Mouse (Mus musculus) neural tube, embryonic 13.5 days (tissue): ENCODE measurements around the gene Dennd6b. TPM values are rescaled to one million over a fixed set of nuclear protein-coding genes. Genes with fewer than 3 reads are reported as not detected.

Experiments
- ATAC-seq: fragments of 200-750 bp; cut with Nextera tagmentation; 2 replicates; pipeline ENCODE4 v1.8.0; 2017; ENCODE audit warnings: low read depth, mild to moderate bottlenecking, moderate TSS enrichment, moderate library complexity
- H3K27ac ChIP-seq: fragments of 300-500 bp; sonication (generic); replicated peaks from 2 replicates; pipeline ENCODE4 v1.5.1; 2015; ENCODE audit warnings: moderate library complexity, mild to moderate bottlenecking, inconsistent platforms
- H3K27me3 ChIP-seq: fragments of 300-500 bp; sonication (generic); 2 replicates; pipeline ENCODE4 v1.6.1; 2015; ENCODE audit warnings: mild to moderate bottlenecking, inconsistent platforms
- H3K36me3 ChIP-seq: fragments of 300-500 bp; sonication (generic); 2 replicates; pipeline ENCODE4 v1.6.1; 2015; ENCODE audit warnings: mild to moderate bottlenecking, inconsistent platforms
- H3K4me1 ChIP-seq: fragments of 300-500 bp; sonication (generic); replicated peaks from 2 replicates; pipeline ENCODE4 v1.6.1; 2015; ENCODE audit warnings: inconsistent platforms
- H3K4me2 ChIP-seq: fragments of 300-500 bp; sonication (generic); 2 replicates; pipeline ENCODE4 v1.6.1; 2015; ENCODE audit warnings: inconsistent platforms, mild to moderate bottlenecking, moderate library complexity
- H3K4me3 ChIP-seq: fragments of 300-500 bp; sonication (generic); 2 replicates; pipeline ENCODE4 v1.5.1; 2015; ENCODE audit warnings: mild to moderate bottlenecking, inconsistent platforms
- H3K9ac ChIP-seq: fragments of 300-500 bp; sonication (generic); 2 replicates; pipeline ENCODE4 v1.6.1; 2015; ENCODE audit warnings: moderate library complexity, mild to moderate bottlenecking, inconsistent platforms
- H3K9me3 ChIP-seq: fragments of 300-500 bp; sonication (generic); 2 replicates; pipeline ENCODE4 v1.6.1; 2016; ENCODE audit warnings: inconsistent platforms
- WGBS: fragments of 180-500 bp; shearing (Covaris S2); methylation state at CpG from one replicate; pipeline ENCODE4 v1.1.7; 2015; 5-methylcytosine and 5-hydroxymethylcytosine counted together
- polyA plus RNA-seq: library from polyadenylated mRNA; unstranded; fragments of >200 nt; fragmentation: Nextera tagmentation; extraction: Ambion mirVana; gene quantifications from 2 replicates; pipeline ENCODE4 v1.2.1, GENCODE M21; 2015

Gene Dennd6b
- polyA plus RNA-seq, 1 experiment from 2014 or later, result 71.8 TPM

- no peaks in the 10 kb centered on the region for H3K9me3 ChIP-seq
- H3K4me1 ChIP-seq, result peaks cover 33% of the 10 kb centered on the region
- H3K27ac ChIP-seq, result peak overlapping the region; percentile 93
- peak overlapping the region; percentile 54 for H3K4me2 ChIP-seq
- H3K4me3 ChIP-seq, result peak overlapping the region; percentile 97
- no peaks in the 10 kb centered on the region for H3K27me3 ChIP-seq
- ATAC-seq, result no peak
- 18% methylated on average over 22 of the region's 22 CpGs for WGBS
- no peaks in the 10 kb centered on the region for H3K36me3 ChIP-seq
- H3K9ac ChIP-seq, result peak overlapping the region; percentile 66
These were observed 13.8 kb upstream of the Dennd6b start for GRCm38 (mm10) chr15:89209886-89210761.

- H3K4me2 ChIP-seq, result no peak overlapping the region
- H3K9ac ChIP-seq, result no peak overlapping the region
- no peak for ATAC-seq
- H3K9me3 ChIP-seq, result peaks cover 11% of the 10 kb centered on the region; the same call in 1 of the 2 replicates
- no peak overlapping the region for H3K4me3 ChIP-seq
- H3K36me3 ChIP-seq, result no peaks in the 10 kb centered on the region
- no peaks in the 10 kb centered on the region for H3K27me3 ChIP-seq
- no peak overlapping the region for H3K27ac ChIP-seq
- H3K4me1 ChIP-seq, result peaks cover 6% of the 10 kb centered on the region
- 83% methylated on average over 4 of the region's 4 CpGs for WGBS
These were observed 11.2 kb upstream of the Dennd6b start for GRCm38 (mm10) chr15:89207457-89207856.

GRCm38 (mm10) chr15:89197056-89197455 lies 760 bp upstream of the Dennd6b start:
- peaks cover 2% of the 10 kb centered on the region; the same call in 1 of the 2 replicates for H3K9me3 ChIP-seq
- 69% methylated on average over 15 of the region's 15 CpGs for WGBS
- peak overlapping the region; percentile 93 for H3K4me3 ChIP-seq
- peak overlapping the region; percentile 76 for H3K4me2 ChIP-seq
- peaks cover 21% of the 10 kb centered on the region for H3K4me1 ChIP-seq
- no peaks in the 10 kb centered on the region for H3K27me3 ChIP-seq
- peak overlapping the region; percentile 99 for H3K27ac ChIP-seq
- no peak for ATAC-seq
- 0 out of 2 replicates have a peak, but pooled peaks cover 9% of the 10 kb centered on the region for H3K36me3 ChIP-seq
- peak overlapping the region; percentile 99 for H3K9ac ChIP-seq

GRCm38 (mm10) chr15:89195690-89196312 lies 495 bp downstream of the Dennd6b start:
- Histone ChIP-seq H3K4me1 (peaks cover 21% of the 10 kb centered on the region), H3K9ac (peak overlapping the region; percentile 99), H3K27ac (peak overlapping the region; percentile 99), H3K9me3 (no peaks in the 10 kb centered on the region), H3K4me2 (peak overlapping the region; percentile 76), H3K27me3 (no peaks in the 10 kb centered on the region), H3K36me3 (peaks cover 13% of the 10 kb centered on the region), H3K4me3 (peak overlapping the region; percentile 93)
- WGBS, result under 1% methylated on average over 24 of the region's 25 CpGs
- peak; percentile 95 for ATAC-seq

- no peaks in the 10 kb centered on the region for H3K9me3 ChIP-seq
- H3K27me3 ChIP-seq, result no peaks in the 10 kb centered on the region
- H3K4me1 ChIP-seq, result peaks cover 21% of the 10 kb centered on the region
- peak overlapping the region; percentile 76 for H3K4me2 ChIP-seq
- peak overlapping the region; percentile 99 for H3K9ac ChIP-seq
- H3K4me3 ChIP-seq, result peak overlapping the region; percentile 93
- H3K27ac ChIP-seq, result peak overlapping the region; percentile 99
- whole genome bisulfite sequencing, result 39% methylated on average over 6 of the region's 6 CpGs
- H3K36me3 ChIP-seq, result peaks cover 19% of the 10 kb centered on the region
- no peak for ATAC-seq
These were observed 1.0 kb downstream of the Dennd6b start for GRCm38 (mm10) chr15:89195261-89195681.

- Histone ChIP-seq H3K9me3 (no peaks in the 10 kb centered on the region), H3K9ac (no peak overlapping the region), H3K27ac (0 out of 2 replicates have a peak overlapping the region, but pooled peaks have one; percentile 28), H3K4me1 (peaks cover 42% of the 10 kb centered on the region), H3K27me3 (no peaks in the 10 kb centered on the region), H3K4me2 (no peak overlapping the region), H3K4me3 (no peak overlapping the region), H3K36me3 (peaks cover 63% of the 10 kb centered on the region)
- ATAC-seq, result no peak
- 87% methylated on average over 5 of the region's 5 CpGs for WGBS
These were observed 11.4 kb downstream of the Dennd6b start for GRCm38 (mm10) chr15:89184937-89185227.

- H3K4me2 ChIP-seq, result no peak overlapping the region
- H3K4me3 ChIP-seq, result no peak overlapping the region
- peaks cover 48% of the 10 kb centered on the region for H3K4me1 ChIP-seq
- H3K27me3 ChIP-seq, result no peaks in the 10 kb centered on the region
- 0 out of 2 replicates have a peak overlapping the region, but pooled peaks have one; percentile 8 for H3K9ac ChIP-seq
- no peak for ATAC-seq
- peaks cover 58% of the 10 kb centered on the region for H3K36me3 ChIP-seq
- WGBS, result 48% methylated on average over 5 of the region's 5 CpGs
- H3K27ac ChIP-seq, result peak overlapping the region; percentile 33; the same call in 1 of the 2 replicates
- no peaks in the 10 kb centered on the region for H3K9me3 ChIP-seq
These were observed 12.0 kb downstream of the Dennd6b start for GRCm38 (mm10) chr15:89184141-89184936.

GRCm38 (mm10) chr15:89182842-89183241 lies 13.5 kb downstream of the Dennd6b start:
- no peak for ATAC-seq
- no peaks in the 10 kb centered on the region for H3K9me3 ChIP-seq
- peaks cover 43% of the 10 kb centered on the region for H3K36me3 ChIP-seq
- 61% methylated on average over 5 of the region's 5 CpGs for WGBS
- peak overlapping the region; percentile 46; the same call in 1 of the 2 replicates for H3K27ac ChIP-seq
- H3K4me3 ChIP-seq, result no peak overlapping the region
- H3K9ac ChIP-seq, result no peak overlapping the region; the same call in 1 of the 2 replicates
- H3K4me2 ChIP-seq, result no peak overlapping the region
- H3K4me1 ChIP-seq, result peaks cover 63% of the 10 kb centered on the region
- H3K27me3 ChIP-seq, result no peaks in the 10 kb centered on the region

GRCm38 (mm10) chr15:89182328-89182741 lies 14.0 kb downstream of the Dennd6b start:
- H3K4me1 ChIP-seq, result peaks cover 68% of the 10 kb centered on the region
- H3K9ac ChIP-seq, result no peak overlapping the region; the same call in 1 of the 2 replicates
- no peaks in the 10 kb centered on the region for H3K27me3 ChIP-seq
- no peaks in the 10 kb centered on the region for H3K9me3 ChIP-seq
- H3K4me3 ChIP-seq, result no peak overlapping the region
- ATAC-seq, result no peak
- H3K27ac ChIP-seq, result peak overlapping the region; percentile 46; the same call in 1 of the 2 replicates
- 48% methylated on average over 6 of the region's 6 CpGs for WGBS
- H3K36me3 ChIP-seq, result peaks cover 39% of the 10 kb centered on the region
- no peak overlapping the region for H3K4me2 ChIP-seq

- peak overlapping the region; percentile 99 for H3K4me2 ChIP-seq
- H3K27me3 ChIP-seq, result no peaks in the 10 kb centered on the region
- ATAC-seq, result no peak
- no peak overlapping the region; the same call in 1 of the 2 replicates for H3K9ac ChIP-seq
- H3K4me3 ChIP-seq, result peak overlapping the region; percentile 86; the same call in 1 of the 2 replicates
- H3K36me3 ChIP-seq, result peaks cover 32% of the 10 kb centered on the region
- peaks cover 74% of the 10 kb centered on the region for H3K4me1 ChIP-seq
- 81% methylated on average over 10 of the region's 10 CpGs for WGBS
- H3K27ac ChIP-seq, result peak overlapping the region; percentile 46
- H3K9me3 ChIP-seq, result no peaks in the 10 kb centered on the region
These were observed 14.6 kb downstream of the Dennd6b start for GRCm38 (mm10) chr15:89181561-89182270.

- ATAC-seq, result peak; percentile 89
- peaks cover 84% of the 10 kb centered on the region for H3K4me1 ChIP-seq
- H3K27me3 ChIP-seq, result no peaks in the 10 kb centered on the region
- H3K9ac ChIP-seq, result peak within 1 kb of the TSS; percentile 99
- WGBS, result under 1% methylated on average over 53 of the region's 72 CpGs
- peaks cover 22% of the 10 kb centered on the region for H3K36me3 ChIP-seq
- H3K4me2 ChIP-seq, result peak within 1 kb of the TSS; percentile 99
- H3K9me3 ChIP-seq, result no peaks in the 10 kb centered on the region
- H3K27ac ChIP-seq, result peak within 1 kb of the TSS; percentile 96
- peak within 1 kb of the TSS; percentile 86 for H3K4me3 ChIP-seq
These were observed 15.6 kb downstream of the Dennd6b start, which contains the start of gene Plxnb2 for GRCm38 (mm10) chr15:89180571-89181229. Gene Plxnb2 (minus strand): TSS chr15:89180788.
